Comparison of ENCODE assay signal across 15 mouse cellular contexts in the genomic region with DNA sequence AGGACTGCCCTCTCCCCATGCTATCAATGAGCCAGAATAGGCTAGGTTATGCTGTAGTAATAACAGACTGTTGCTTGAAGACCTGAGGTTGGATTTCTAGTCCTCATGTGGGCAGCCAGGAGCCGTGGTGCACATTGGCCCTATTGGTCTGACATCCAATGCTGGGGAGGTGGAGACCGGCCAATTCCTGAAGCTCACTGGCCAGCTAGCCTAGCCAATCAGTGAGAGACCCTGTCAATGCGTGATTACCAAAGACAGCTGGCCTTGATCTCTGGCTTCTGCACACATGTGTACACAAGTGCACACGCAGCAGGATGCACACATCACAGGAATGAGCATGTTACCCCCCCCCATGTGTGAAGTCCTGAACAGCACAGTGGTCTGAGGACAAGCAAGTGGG.
"Had no signal": no experiment of that assay in that cellular context is flagged by ENCODE, and none has a peak within 500 bp of the region (broad histone marks: within the 10 kb centered on the region; RNA-seq: fewer than 3 reads in every experiment).

No protein-coding gene starts in this region.

- ATAC-seq: intestine, embryonic 15.5 days; midbrain, embryonic 15.5 days had no signal

- H3K9ac ChIP-seq: intestine, embryonic 15.5 days; limb, embryonic 12.5 days; liver, embryonic 14.5 days; lung, embryonic 15.5 days; midbrain, embryonic 15.5 days; neural tube, embryonic 12.5 days had no signal

- H3K4me3 ChIP-seq: intestine, embryonic 15.5 days; layer of hippocampus, adult 2 months; limb, embryonic 12.5 days; lung, embryonic 15.5 days; megakaryocyte, embryonic 14.5 days; midbrain, embryonic 15.5 days; neural tube, embryonic 12.5 days had no signal

- DNase-seq: kidney, postnatal 10 days; kidney, postnatal 4 days; lung, postnatal 14 days; spleen, adult 18-20 months; thymus, postnatal 36 days had no signal

- H3K9me3 ChIP-seq: intestine, embryonic 15.5 days; limb, embryonic 12.5 days; lung, embryonic 15.5 days; megakaryocyte, embryonic 14.5 days; midbrain, embryonic 15.5 days; neural tube, embryonic 12.5 days had no signal

- H3K27me3 ChIP-seq: intestine, embryonic 15.5 days; lung, embryonic 15.5 days; megakaryocyte, embryonic 14.5 days; midbrain, embryonic 15.5 days; neural tube, embryonic 12.5 days had no signal

- H3K27ac ChIP-seq: intestine, embryonic 15.5 days; layer of hippocampus, adult 2 months; limb, embryonic 12.5 days; liver, embryonic 14.5 days; lung, embryonic 15.5 days; macrophage; midbrain, embryonic 15.5 days; neural tube, embryonic 12.5 days had no signal

- H3K4me2 ChIP-seq: intestine, embryonic 15.5 days; limb, embryonic 12.5 days; lung, embryonic 15.5 days; midbrain, embryonic 11.5 days; midbrain, embryonic 15.5 days; neural tube, embryonic 12.5 days had no signal

- H3K36me3 ChIP-seq: midbrain, embryonic 15.5 days had no signal

- H3K4me1 ChIP-seq: lung, embryonic 15.5 days; neural tube, embryonic 12.5 days had no signal
